30 mouse cellular contexts compared by ENCODE assay signal in the genomic region with DNA sequence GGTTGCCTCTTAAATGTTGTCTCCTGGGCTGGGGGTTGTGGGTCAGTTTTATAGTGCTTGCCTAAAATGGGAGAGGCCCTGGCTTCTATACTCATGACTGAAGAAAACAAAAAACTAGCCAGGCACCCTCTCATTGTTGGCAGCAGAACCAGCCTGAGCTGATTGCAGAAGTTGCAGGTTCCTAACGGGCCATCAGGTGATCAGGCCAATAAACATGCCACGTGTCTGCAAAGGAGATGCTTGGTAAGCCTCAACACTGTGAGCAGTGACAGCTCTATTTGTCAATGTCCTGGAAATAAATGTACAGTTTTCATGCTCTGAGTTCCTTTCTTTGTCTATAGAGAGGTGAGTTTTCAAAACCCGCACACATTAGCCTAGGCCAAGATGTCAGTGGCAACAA. TPM values are rescaled to one million over a fixed set of nuclear protein-coding genes. Genes with fewer than 3 reads are reported as not detected.
"Had no signal": no experiment of that assay in that cellular context is flagged by ENCODE, and none has a peak within 500 bp of the region (broad histone marks: within the 10 kb centered on the region; RNA-seq: fewer than 3 reads in every experiment).

No protein-coding gene starts in this region.

- H3K9me3 ChIP-seq: embryonic facial prominence, embryonic 13.5 days; embryonic facial prominence, embryonic 15.5 days; forebrain, embryonic 15.5 days had no signal

- ATAC-seq: forebrain, embryonic 13.5 days; forebrain, embryonic 14.5 days; forebrain, embryonic 15.5 days; forebrain, embryonic 16.5 days; forebrain, postnatal 0 days had no signal

- H3K36me3 ChIP-seq: embryonic facial prominence, embryonic 10.5 days; embryonic facial prominence, embryonic 12.5 days; embryonic facial prominence, embryonic 13.5 days; embryonic facial prominence, embryonic 15.5 days; forebrain, embryonic 10.5 days; forebrain, embryonic 12.5 days; forebrain, embryonic 15.5 days; heart, embryonic 10.5 days had no signal

- H3K27me3 ChIP-seq: embryonic facial prominence, embryonic 15.5 days; forebrain, embryonic 13.5 days; forebrain, embryonic 15.5 days had no signal

- H3K4me1 ChIP-seq: embryonic facial prominence, embryonic 10.5 days; embryonic facial prominence, embryonic 12.5 days; embryonic facial prominence, embryonic 13.5 days; embryonic facial prominence, embryonic 15.5 days; forebrain, embryonic 10.5 days; forebrain, embryonic 12.5 days; forebrain, embryonic 13.5 days; forebrain, embryonic 15.5 days; heart, embryonic 10.5 days had no signal

- H3K27ac ChIP-seq: embryonic facial prominence, embryonic 10.5 days; embryonic facial prominence, embryonic 12.5 days; embryonic facial prominence, embryonic 13.5 days; embryonic facial prominence, embryonic 15.5 days; forebrain, embryonic 10.5 days; forebrain, embryonic 12.5 days; forebrain, embryonic 13.5 days; forebrain, embryonic 15.5 days; gastrocnemius, adult 2 months; heart, adult 2 months; heart, embryonic 10.5 days had no signal

- H3K9ac ChIP-seq: embryonic facial prominence, embryonic 12.5 days; embryonic facial prominence, embryonic 13.5 days; embryonic facial prominence, embryonic 15.5 days; forebrain, embryonic 12.5 days; forebrain, embryonic 13.5 days; forebrain, embryonic 15.5 days; forebrain, postnatal 0 days had no signal

- H3K4me3 ChIP-seq: embryonic facial prominence, embryonic 10.5 days; embryonic facial prominence, embryonic 12.5 days; embryonic facial prominence, embryonic 13.5 days; embryonic facial prominence, embryonic 15.5 days; erythroblast, embryonic 14.5 days; forebrain, embryonic 10.5 days; forebrain, embryonic 12.5 days; forebrain, embryonic 13.5 days; forebrain, embryonic 15.5 days; gastrocnemius, adult 2 months; heart, adult 2 months; heart, embryonic 10.5 days had no signal

- DNase-seq: cerebellum, adult 9-10 months; cerebellum, adult 9-11 months; cerebellum, postnatal 10 days; cerebellum, postnatal 14 days; cerebellum, postnatal 25 days; cerebellum, postnatal 36 days; embryo, embryonic 11 days; forebrain, postnatal 0 days; gastrocnemius, adult 2 months; gastrocnemius, postnatal 10 days; gastrocnemius, postnatal 14 days; gastrocnemius, postnatal 25 days; gastrocnemius, postnatal 36 days; heart, adult 18-20 months; heart, adult 2 months had no signal

RNA-seq across cellular contexts. Expression of a gene that starts 23.1 kb away (rescaled TPM):
- total RNA-seq: common myeloid progenitor, adult 5-6 weeks; gastrocnemius, postnatal 36 days; granulocyte monocyte progenitor cell, adult 5-6 weeks had no signal
- polyA plus RNA-seq: embryonic facial prominence, embryonic 11.5 days; erythroblast, embryonic 14.5 days; forebrain, embryonic 13.5 days had no signal
